Mouse (Mus musculus): ENCODE data around the gene 4930516K23Rik. TPM values are rescaled to one million over a fixed set of nuclear protein-coding genes. Genes with fewer than 3 reads are reported as not detected.

The 4930516K23Rik gene
- polyA plus RNA-seq, 1 experiment from 2014 or later: not detected

- 80% methylated on average over 1 of the region's 1 CpGs for WGBS
- Histone ChIP-seq H3K9me3 (no peaks in the 10 kb centered on the region), H3K9ac (no peak overlapping the region), H3K4me2 (no peak overlapping the region), H3K27ac (replicated peaks) (no peak overlapping the region), H3K36me3 (no peaks in the 10 kb centered on the region), H3K4me3 (no peak overlapping the region), H3K4me1 (no peaks in the 10 kb centered on the region), H3K27me3 (replicated peaks) (no peaks in the 10 kb centered on the region)
- ATAC-seq (ENCODE audit: extremely low read depth, insufficient number of reproducible peaks, low FRiP score, low TSS enrichment): no peak
These were observed 42.3 kb downstream of the 4930516K23Rik start for GRCm38 (mm10) chr7:104018953-104019352.

DNA sequence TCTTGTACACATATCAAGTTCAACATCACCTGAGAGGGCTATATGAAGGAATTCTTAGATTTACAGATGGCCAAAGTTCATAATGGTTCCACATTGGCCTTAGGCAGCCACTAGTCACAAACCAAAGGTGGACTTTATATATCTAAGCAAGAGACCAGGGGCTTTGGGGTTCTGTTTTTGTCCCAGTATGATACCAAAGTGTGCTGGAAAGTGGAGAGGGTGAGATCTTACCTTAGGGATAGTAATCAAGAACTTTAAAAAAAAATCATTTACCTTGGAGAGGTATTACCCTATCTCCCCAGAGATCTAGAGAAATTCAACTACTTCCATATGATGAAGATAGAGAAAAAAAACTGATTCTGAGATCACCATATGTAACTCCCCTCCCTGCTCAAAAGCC, 44.0 kb downstream of the 4930516K23Rik start, which contains the start of gene Olfr639:
Gene Olfr639, minus strand, starts transcription at position 101 of the 400 bp plus-strand sequence.
- H3K9ac ChIP-seq: no peak within 1 kb of the TSS
- no peak for ATAC-seq (ENCODE audit: extremely low read depth, insufficient number of reproducible peaks, low FRiP score, low TSS enrichment)
- no peaks in the 10 kb centered on the region for H3K27me3 ChIP-seq (replicated peaks)
- H3K36me3 ChIP-seq: no peaks in the 10 kb centered on the region
- H3K4me3 ChIP-seq: no peak within 1 kb of the TSS
- H3K4me1 ChIP-seq: no peaks in the 10 kb centered on the region
- H3K27ac ChIP-seq (replicated peaks): no peak within 1 kb of the TSS
- H3K4me2 ChIP-seq: no peak within 1 kb of the TSS
- no peaks in the 10 kb centered on the region for H3K9me3 ChIP-seq

Other genes starting within 250 kb of the 4930516K23Rik start
- 7,919 and 10,944 TPM in 2 replicates for gene Hbb-bt, start 247.4 kb downstream of the 4930516K23Rik start, polyA plus RNA-seq (2015; fragmentation: Nextera tagmentation; extraction: Ambion mirVana)
- gene Hbb-bs, start 233.3 kb downstream of the 4930516K23Rik start, polyA plus RNA-seq (2015; fragmentation: Nextera tagmentation; extraction: Ambion mirVana): 15,930 and 21,711 TPM in 2 replicates
- gene Hbb-bh2, start 220.9 kb downstream of the 4930516K23Rik start, polyA plus RNA-seq (2015; fragmentation: Nextera tagmentation; extraction: Ambion mirVana): not detected in 2 replicates
- gene Hbb-bh1, start 218.3 kb downstream of the 4930516K23Rik start, polyA plus RNA-seq (2015; fragmentation: Nextera tagmentation; extraction: Ambion mirVana): 230 and 536 TPM in 2 replicates
- 25,617 and 43,684 TPM in 2 replicates for gene Hbb-y, start 208.2 kb downstream of the 4930516K23Rik start, polyA plus RNA-seq (2015; fragmentation: Nextera tagmentation; extraction: Ambion mirVana)
- gene Olfr66, start 175.2 kb downstream of the 4930516K23Rik start, polyA plus RNA-seq (2015; fragmentation: Nextera tagmentation; extraction: Ambion mirVana): not detected in 2 replicates
- not detected in 2 replicates for gene Olfr64, start 167.0 kb downstream of the 4930516K23Rik start, polyA plus RNA-seq (2015; fragmentation: Nextera tagmentation; extraction: Ambion mirVana)
- gene Olfr65, start 158.0 kb downstream of the 4930516K23Rik start, polyA plus RNA-seq (2015; fragmentation: Nextera tagmentation; extraction: Ambion mirVana): not detected in 2 replicates
- gene Olfr631, start 132.6 kb downstream of the 4930516K23Rik start, polyA plus RNA-seq (2015; fragmentation: Nextera tagmentation; extraction: Ambion mirVana): not detected in 2 replicates
- gene Olfr632, start 127.1 kb downstream of the 4930516K23Rik start, polyA plus RNA-seq (2015; fragmentation: Nextera tagmentation; extraction: Ambion mirVana): not detected in 2 replicates
- not detected in 2 replicates for gene Olfr633, start 117.0 kb downstream of the 4930516K23Rik start, polyA plus RNA-seq (2015; fragmentation: Nextera tagmentation; extraction: Ambion mirVana)
- gene Olfr635, start 90.3 kb downstream of the 4930516K23Rik start, polyA plus RNA-seq (2015; fragmentation: Nextera tagmentation; extraction: Ambion mirVana): not detected in 2 replicates
- gene Olfr638, start 62.7 kb downstream of the 4930516K23Rik start, polyA plus RNA-seq (2015; fragmentation: Nextera tagmentation; extraction: Ambion mirVana): not detected in 2 replicates
- not detected in 2 replicates for gene Olfr639, start 44.1 kb downstream of the 4930516K23Rik start, polyA plus RNA-seq (2015; fragmentation: Nextera tagmentation; extraction: Ambion mirVana)
- gene Olfr640, start 35.9 kb downstream of the 4930516K23Rik start, polyA plus RNA-seq (2015; fragmentation: Nextera tagmentation; extraction: Ambion mirVana): not detected in 2 replicates
- gene Olfr641, start 26.0 kb downstream of the 4930516K23Rik start, polyA plus RNA-seq (2015; fragmentation: Nextera tagmentation; extraction: Ambion mirVana): not detected in 2 replicates
- not detected in 2 replicates for gene Olfr642, start 8.8 kb downstream of the 4930516K23Rik start, polyA plus RNA-seq (2015; fragmentation: Nextera tagmentation; extraction: Ambion mirVana)
- not detected in 2 replicates for gene Olfr644, start 10.4 kb upstream of the 4930516K23Rik start, polyA plus RNA-seq (2015; fragmentation: Nextera tagmentation; extraction: Ambion mirVana)
- not detected in 2 replicates for gene Olfr645, start 24.0 kb upstream of the 4930516K23Rik start, polyA plus RNA-seq (2015; fragmentation: Nextera tagmentation; extraction: Ambion mirVana)
- gene Olfr646, start 43.4 kb upstream of the 4930516K23Rik start, polyA plus RNA-seq (2015; fragmentation: Nextera tagmentation; extraction: Ambion mirVana): not detected in 2 replicates
- gene Ubqln5, start 68.4 kb upstream of the 4930516K23Rik start, polyA plus RNA-seq (2015; fragmentation: Nextera tagmentation; extraction: Ambion mirVana): not detected in 2 replicates
- gene Olfr643, start 76.0 kb upstream of the 4930516K23Rik start, polyA plus RNA-seq (2015; fragmentation: Nextera tagmentation; extraction: Ambion mirVana): not detected in 2 replicates
- gene Ubqln3, start 81.8 kb upstream of the 4930516K23Rik start, polyA plus RNA-seq (2015; fragmentation: Nextera tagmentation; extraction: Ambion mirVana): not detected in 2 replicates
- not detected in 2 replicates for gene Ubqlnl, start 89.1 kb upstream of the 4930516K23Rik start, polyA plus RNA-seq (2015; fragmentation: Nextera tagmentation; extraction: Ambion mirVana)
- gene Olfm5, start 103.4 kb upstream of the 4930516K23Rik start, polyA plus RNA-seq (2015; fragmentation: Nextera tagmentation; extraction: Ambion mirVana): not detected in 2 replicates
- gene Olfr648, start 121.9 kb upstream of the 4930516K23Rik start, polyA plus RNA-seq (2015; fragmentation: Nextera tagmentation; extraction: Ambion mirVana): 0.12 and 0.19 TPM in 2 replicates
- gene Olfr649, start 134.5 kb upstream of the 4930516K23Rik start, polyA plus RNA-seq (2015; fragmentation: Nextera tagmentation; extraction: Ambion mirVana): not detected in 2 replicates
- 2.8 TPM in 2 replicates for gene Trim6, start 157.3 kb upstream of the 4930516K23Rik start, polyA plus RNA-seq (2015; fragmentation: Nextera tagmentation; extraction: Ambion mirVana)
- 2.1 and 2.4 TPM in 2 replicates for gene Trim34a, start 183.0 kb upstream of the 4930516K23Rik start, polyA plus RNA-seq (2015; fragmentation: Nextera tagmentation; extraction: Ambion mirVana)
- 0.57 TPM in 2 replicates for gene Trim5, start 226.6 kb upstream of the 4930516K23Rik start, polyA plus RNA-seq (2015; fragmentation: Nextera tagmentation; extraction: Ambion mirVana)